Mouse (Mus musculus) bone marrow macrophage, adult 2 months (primary cell): ENCODE results near the gene Nfib.

ENCODE experiments used
- CTCF ChIP-seq: IDR thresholded peaks from 2 replicates; pipeline ENCODE4 v1.5.1; 2012; ENCODE audit warnings: low read depth, mild to moderate bottlenecking, low read length, moderate library complexity
- POLR2A ChIP-seq: IDR thresholded peaks from 2 replicates; pipeline ENCODE4 v1.6.1; 2012; ENCODE audit warnings: mild to moderate bottlenecking, low read depth, low read length, borderline replicate concordance

DNA sequence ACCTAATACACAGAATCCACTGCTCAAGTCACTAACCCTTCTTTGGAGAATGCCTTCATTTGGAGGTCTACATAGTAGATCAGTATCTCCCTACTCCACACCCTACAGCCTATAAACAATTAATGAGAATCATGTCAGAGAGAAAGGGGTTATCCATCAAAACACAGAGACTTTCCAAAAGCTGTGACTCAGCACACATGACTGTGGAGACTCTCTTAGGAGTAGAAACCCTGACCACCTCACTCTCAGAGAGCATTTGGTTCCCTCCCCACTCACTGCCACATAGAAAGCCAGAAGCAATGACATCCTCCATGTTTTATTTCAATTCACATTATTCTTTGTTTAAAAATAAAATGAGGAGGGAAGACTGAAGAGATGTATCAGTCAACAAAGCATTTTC, 252.2 kb downstream of the Nfib start:
- TF ChIP-seq CTCF (no peak), POLR2A (no peak)
